Mouse (Mus musculus) forebrain, embryonic 13.5 days (tissue): ENCODE data around the gene Baz2b. TPM values are rescaled to one million over a fixed set of nuclear protein-coding genes. Genes with fewer than 3 reads are reported as not detected.

Experiments
- ATAC-seq: fragments of 200-750 bp; cut with Nextera tagmentation; 2 replicates; pipeline ENCODE4 v1.8.0; 2017
- H3K27ac ChIP-seq: fragments of 300-500 bp; sonication (generic); 2 replicates; pipeline ENCODE4 v1.5.1; 2015; ENCODE audit warnings: inconsistent platforms, mild to moderate bottlenecking, moderate library complexity
- H3K27me3 ChIP-seq: fragments of 300-500 bp; sonication (generic); 2 replicates; pipeline ENCODE4 v1.6.1; 2015; ENCODE audit warnings: mild to moderate bottlenecking, inconsistent platforms
- H3K36me3 ChIP-seq: fragments of 300-500 bp; sonication (generic); 2 replicates; pipeline ENCODE4 v1.6.1; 2015; ENCODE audit warnings: mild to moderate bottlenecking, inconsistent platforms; ENCODE audit not compliant: poor library complexity, severe bottlenecking
- H3K4me1 ChIP-seq: fragments of 300-500 bp; sonication (generic); 2 replicates; pipeline ENCODE4 v1.6.1; 2015; ENCODE audit warnings: inconsistent platforms
- H3K4me2 ChIP-seq: fragments of 300-500 bp; sonication (generic); 2 replicates; pipeline ENCODE4 v1.6.1; 2015; ENCODE audit warnings: inconsistent platforms, mild to moderate bottlenecking, moderate library complexity
- H3K4me3 ChIP-seq: fragments of 300-500 bp; sonication (generic); 2 replicates; pipeline ENCODE4 v1.5.1; 2015; ENCODE audit warnings: mild to moderate bottlenecking, inconsistent platforms
- H3K9ac ChIP-seq: fragments of 300-500 bp; sonication (generic); 2 replicates; pipeline ENCODE4 v1.6.1; 2015; ENCODE audit warnings: mild to moderate bottlenecking, inconsistent platforms
- H3K9me3 ChIP-seq: fragments of 300-500 bp; sonication (generic); replicated peaks from 2 replicates; pipeline ENCODE4 v1.6.1; 2016; ENCODE audit warnings: inconsistent platforms
- WGBS: fragments of 180-500 bp; shearing (Covaris S2); methylation state at CpG from one replicate; pipeline ENCODE4 v1.1.7; 2015; 5-methylcytosine and 5-hydroxymethylcytosine counted together
- polyA plus RNA-seq: library from polyadenylated mRNA; unstranded; fragments of >200 nt; fragmentation: Nextera tagmentation; extraction: Ambion mirVana; gene quantifications from 2 replicates; pipeline ENCODE4 v1.2.1, GENCODE M21; 2015

Gene Baz2b
- polyA plus RNA-seq, 1 experiment from 2014 or later, result 85.7 TPM

- no peak for ATAC-seq
- WGBS, result 94% methylated on average over 6 of the region's 6 CpGs
Observed at GRCm38 (mm10) chr2:60217620-60218019, 8.0 kb upstream of the Baz2b start.

GRCm38 (mm10) chr2:60216547-60217153 lies 7.0 kb upstream of the Baz2b start:
- H3K36me3 ChIP-seq, result peaks cover 9% of the 10 kb centered on the region; the same call in 1 of the 2 replicates
- H3K4me3 ChIP-seq, result no peak overlapping the region
- no peak overlapping the region for H3K4me2 ChIP-seq
- 94% methylated on average over 4 of the region's 4 CpGs for WGBS
- H3K27me3 ChIP-seq, result no peaks in the 10 kb centered on the region
- H3K4me1 ChIP-seq, result peaks cover 28% of the 10 kb centered on the region
- no peak overlapping the region for H3K9ac ChIP-seq
- no peaks in the 10 kb centered on the region for H3K9me3 ChIP-seq
- H3K27ac ChIP-seq, result no peak overlapping the region
- ATAC-seq, result no peak

More at GRCm38 (mm10) chr2:60217620-60218019, 8.0 kb upstream of the Baz2b start:
- Histone ChIP-seq H3K36me3 (0 out of 2 replicates have a peak, but pooled peaks cover 5% of the 10 kb centered on the region), H3K9me3 (no peaks in the 10 kb centered on the region), H3K4me1 (peaks cover 19% of the 10 kb centered on the region), H3K4me2 (no peak overlapping the region), H3K4me3 (no peak overlapping the region), H3K9ac (no peak overlapping the region), H3K27ac (no peak overlapping the region), H3K27me3 (no peaks in the 10 kb centered on the region)

GRCm38 (mm10) chr2:60214683-60215082 lies 5.0 kb upstream of the Baz2b start:
- H3K9ac ChIP-seq, result no peak overlapping the region
- no peak overlapping the region for H3K27ac ChIP-seq
- 96% methylated on average over 2 of the region's 2 CpGs for WGBS
- H3K36me3 ChIP-seq, result peaks cover 13% of the 10 kb centered on the region; the same call in 1 of the 2 replicates
- no peak overlapping the region for H3K4me2 ChIP-seq
- no peak for ATAC-seq
- no peaks in the 10 kb centered on the region for H3K27me3 ChIP-seq
- no peak overlapping the region for H3K4me3 ChIP-seq
- peaks cover 35% of the 10 kb centered on the region for H3K4me1 ChIP-seq
- no peaks in the 10 kb centered on the region for H3K9me3 ChIP-seq

- Histone ChIP-seq H3K27me3 (no peaks in the 10 kb centered on the region), H3K4me3 (no peak overlapping the region), H3K4me1 (peaks cover 43% of the 10 kb centered on the region), H3K4me2 (0 out of 2 replicates have a peak overlapping the region, but pooled peaks have one; percentile 14), H3K9ac (no peak overlapping the region), H3K27ac (no peak overlapping the region), H3K9me3 (no peaks in the 10 kb centered on the region), H3K36me3 (peaks cover 13% of the 10 kb centered on the region; the same call in 1 of the 2 replicates)
- no peak for ATAC-seq
Observed at GRCm38 (mm10) chr2:60212488-60212887, 2.8 kb upstream of the Baz2b start.

GRCm38 (mm10) chr2:60210821-60211220 lies 1.2 kb upstream of the Baz2b start:
- peaks cover 13% of the 10 kb centered on the region; the same call in 1 of the 2 replicates for H3K36me3 ChIP-seq
- no peak for ATAC-seq
- 21% methylated on average over 5 of the region's 5 CpGs for WGBS
- no peak overlapping the region for H3K27ac ChIP-seq
- H3K9ac ChIP-seq, result peak overlapping the region; percentile 93
- H3K4me3 ChIP-seq, result peak overlapping the region; percentile 92
- peak overlapping the region; percentile 71 for H3K4me2 ChIP-seq
- no peaks in the 10 kb centered on the region for H3K9me3 ChIP-seq
- no peaks in the 10 kb centered on the region for H3K27me3 ChIP-seq
- peaks cover 42% of the 10 kb centered on the region for H3K4me1 ChIP-seq

- H3K27ac ChIP-seq, result peak overlapping the region; percentile 84
- peak; percentile 39; the same call in 1 of the 2 replicates for ATAC-seq
- peaks cover 18% of the 10 kb centered on the region; the same call in 1 of the 2 replicates for H3K36me3 ChIP-seq
- H3K9ac ChIP-seq, result peak overlapping the region; percentile 93
- peak overlapping the region; percentile 92 for H3K4me3 ChIP-seq
- H3K4me2 ChIP-seq, result peak overlapping the region; percentile 71
- no peaks in the 10 kb centered on the region for H3K9me3 ChIP-seq
- H3K4me1 ChIP-seq, result peaks cover 39% of the 10 kb centered on the region
- H3K27me3 ChIP-seq, result no peaks in the 10 kb centered on the region
- under 1% methylated on average over 33 of the region's 35 CpGs for WGBS
Observed at GRCm38 (mm10) chr2:60209122-60209611, 472 bp downstream of the Baz2b start.

- no peaks in the 10 kb centered on the region for H3K27me3 ChIP-seq
- peaks cover 13% of the 10 kb centered on the region for H3K4me1 ChIP-seq
- H3K9ac ChIP-seq, result no peak overlapping the region
- H3K27ac ChIP-seq, result no peak overlapping the region
- H3K9me3 ChIP-seq, result no peaks in the 10 kb centered on the region
- H3K4me2 ChIP-seq, result no peak overlapping the region
- H3K36me3 ChIP-seq, result peaks cover 10% of the 10 kb centered on the region; the same call in 1 of the 2 replicates
- ATAC-seq, result no peak
- no peak overlapping the region for H3K4me3 ChIP-seq
- 83% methylated on average over 6 of the region's 6 CpGs for WGBS
Observed at GRCm38 (mm10) chr2:60205795-60206194, 3.8 kb downstream of the Baz2b start.

GRCm38 (mm10) chr2:60204162-60204561 lies 5.5 kb downstream of the Baz2b start:
- no peaks in the 10 kb centered on the region for H3K27me3 ChIP-seq
- ATAC-seq, result no peak
- H3K27ac ChIP-seq, result no peak overlapping the region
- no peak overlapping the region for H3K9ac ChIP-seq
- H3K4me3 ChIP-seq, result no peak overlapping the region
- 89% methylated on average over 6 of the region's 6 CpGs for WGBS
- peaks cover 11% of the 10 kb centered on the region for H3K4me1 ChIP-seq
- no peak overlapping the region for H3K4me2 ChIP-seq
- H3K36me3 ChIP-seq, result peaks cover 10% of the 10 kb centered on the region; the same call in 1 of the 2 replicates
- H3K9me3 ChIP-seq, result no peaks in the 10 kb centered on the region

- WGBS, result 93% methylated on average over 4 of the region's 4 CpGs
- Histone ChIP-seq H3K4me3 (no peak overlapping the region), H3K27me3 (no peaks in the 10 kb centered on the region), H3K27ac (no peak overlapping the region), H3K9me3 (no peaks in the 10 kb centered on the region), H3K4me1 (peaks cover 11% of the 10 kb centered on the region), H3K4me2 (no peak overlapping the region), H3K36me3 (peaks cover 10% of the 10 kb centered on the region; the same call in 1 of the 2 replicates), H3K9ac (no peak overlapping the region)
- no peak for ATAC-seq
Observed at GRCm38 (mm10) chr2:60203733-60204132, 5.9 kb downstream of the Baz2b start.

- Histone ChIP-seq H3K9me3 (no peaks in the 10 kb centered on the region), H3K4me1 (peaks cover 7% of the 10 kb centered on the region; the same call in 1 of the 2 replicates), H3K9ac (no peak overlapping the region), H3K4me2 (no peak overlapping the region), H3K4me3 (no peak overlapping the region), H3K27ac (no peak overlapping the region), H3K27me3 (no peaks in the 10 kb centered on the region), H3K36me3 (peaks cover 10% of the 10 kb centered on the region; the same call in 1 of the 2 replicates)
- 90% methylated on average over 8 of the region's 8 CpGs for WGBS
- no peak for ATAC-seq
Observed at GRCm38 (mm10) chr2:60202900-60203530, 6.6 kb downstream of the Baz2b start.

GRCm38 (mm10) chr2:60200667-60201066 lies 9.0 kb downstream of the Baz2b start:
- H3K27me3 ChIP-seq, result no peaks in the 10 kb centered on the region
- H3K36me3 ChIP-seq, result peaks cover 10% of the 10 kb centered on the region; the same call in 1 of the 2 replicates
- H3K4me3 ChIP-seq, result no peak overlapping the region
- H3K4me2 ChIP-seq, result no peak overlapping the region
- no peaks in the 10 kb centered on the region for H3K4me1 ChIP-seq
- no peaks in the 10 kb centered on the region for H3K9me3 ChIP-seq
- no peak overlapping the region for H3K9ac ChIP-seq
- WGBS, result 46% methylated on average over 8 of the region's 8 CpGs
- no peak overlapping the region for H3K27ac ChIP-seq
- 0 out of 2 replicates have a peak, but pooled peaks have one; percentile 55 for ATAC-seq

GRCm38 (mm10) chr2:60200051-60200562 lies 9.5 kb downstream of the Baz2b start:
- Histone ChIP-seq H3K36me3 (peaks cover 5% of the 10 kb centered on the region; the same call in 1 of the 2 replicates), H3K4me3 (no peak overlapping the region), H3K9ac (no peak overlapping the region), H3K4me2 (no peak overlapping the region), H3K27me3 (no peaks in the 10 kb centered on the region), H3K27ac (no peak overlapping the region), H3K4me1 (no peaks in the 10 kb centered on the region), H3K9me3 (no peaks in the 10 kb centered on the region)
- ATAC-seq, result no peak
- WGBS, result 95% methylated on average over 5 of the region's 5 CpGs
